Mouse (Mus musculus): ENCODE results near the gene Eif5a2. TPM values are rescaled to one million over a fixed set of nuclear protein-coding genes. Genes with fewer than 3 reads are reported as not detected.

Gene Eif5a2
- total and polyA plus RNA-seq, 3 experiments: 6.1 to 7.3 TPM; not detected in 1

DNA sequence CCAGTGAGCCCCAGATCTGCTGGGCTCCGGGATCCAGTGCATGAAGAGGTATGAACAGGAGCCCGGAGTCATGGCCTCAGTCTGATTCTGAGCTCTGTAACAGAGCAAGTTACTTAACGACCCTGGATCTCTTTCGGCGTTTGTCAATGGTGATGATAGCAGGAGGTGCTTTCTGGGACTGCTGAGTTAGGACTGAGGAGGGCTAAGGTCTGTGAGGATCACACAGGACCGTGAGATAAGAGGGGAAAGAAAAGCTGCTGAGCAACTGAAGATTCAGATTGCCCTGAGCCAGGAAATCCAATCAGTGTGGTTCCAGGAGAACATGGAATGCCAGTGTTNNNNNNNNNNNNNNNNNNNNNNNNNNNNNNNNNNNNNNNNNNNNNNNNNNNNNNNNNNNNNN lies 40.7 kb upstream of the Eif5a2 start:
- no peaks in the 10 kb centered on the region for H3K27me3 ChIP-seq (ENCODE audit: control insufficient read depth in 1 of 2, insufficient read depth in 2 of 2, low read length in 2 of 2)
- no peaks in the 10 kb centered on the region for H3K36me3 ChIP-seq (ENCODE audit: control insufficient read depth in 1 of 2, insufficient read depth in 2 of 2, low read length in 2 of 2)
- no peaks in the 10 kb centered on the region for H3K9me3 ChIP-seq (replicated peaks; ENCODE audit: insufficient read depth, low read length)
- TF ChIP-seq MYB (IDR thresholded peaks at IDR 0.05; ENCODE audit: low read depth, low read length) (no peak), ZC3H11A (IDR thresholded peaks at IDR 0.05; ENCODE audit: low read depth, low read length) (no peak), SIN3A (IDR thresholded peaks at IDR 0.05; ENCODE audit: low read length) (no peak), MAFK (IDR thresholded peaks at IDR 0.05; ENCODE audit: borderline replicate concordance, low read depth, low read length) (no peak), MXI1 (IDR thresholded peaks at IDR 0.05; ENCODE audit: low read depth, low read length) (no peak), MAX (IDR thresholded peaks at IDR 0.05; ENCODE audit: low read length) (no peak), CTCF (IDR thresholded peaks at IDR 0.05 in 2 of 3, conservative IDR thresholded peaks at IDR 0.05 in 1 of 3; ENCODE audit: control insufficient read depth in 1 of 3, insufficient read depth in 1 of 3, low read depth in 2 of 3, low read length in 3 of 3, poor library complexity in 1 of 3, severe bottlenecking in 1 of 3) (no peak), USF1 (IDR thresholded peaks at IDR 0.05; ENCODE audit: low read depth, low read length) (no peak), MEF2A (IDR thresholded peaks at IDR 0.05; ENCODE audit: extremely low read depth, insufficient replicate concordance, low read depth, low read length, poor library complexity, severe bottlenecking) (no peak), ETS1 (IDR thresholded peaks at IDR 0.05; ENCODE audit: low read depth, low read length) (no peak)
- DNase-seq (ENCODE audit: low read depth, low spot score): no peak
- H3K9ac ChIP-seq (ENCODE audit: control insufficient read depth, low read depth, low read length, poor library complexity, severe bottlenecking): no peak overlapping the region
- H3K4me1 ChIP-seq (ENCODE audit: control insufficient read depth in 1 of 2, insufficient read depth in 2 of 2, low read length in 2 of 2): no peaks in the 10 kb centered on the region
- H3K79me2 ChIP-seq (ENCODE audit: control insufficient read depth, insufficient read depth, low read length, poor library complexity): no peaks in the 10 kb centered on the region
- no peak overlapping the region for H3K4me3 ChIP-seq (ENCODE audit: control insufficient read depth in 1 of 2, insufficient read depth in 1 of 2, low read depth in 2 of 2, low read length in 2 of 2)
- H3K27ac ChIP-seq (ENCODE audit: control insufficient read depth, low read depth, low read length): no peak overlapping the region

GRCm38 (mm10) chr3:28743251-28743650 lies 37.8 kb upstream of the Eif5a2 start:
- no peak for DNase-seq (ENCODE audit: low read depth, low spot score)
- H3K4me3 ChIP-seq (ENCODE audit: control insufficient read depth in 1 of 2, insufficient read depth in 1 of 2, low read depth in 2 of 2, low read length in 2 of 2): no peak overlapping the region
- H3K27ac ChIP-seq (ENCODE audit: control insufficient read depth, low read depth, low read length): no peak overlapping the region
- no peak for TF ChIP-seq GABPA (IDR thresholded peaks at IDR 0.05; ENCODE audit: low read depth, low read length)
- TF ChIP-seq MAZ (IDR thresholded peaks at IDR 0.05; ENCODE audit: low read depth, low read length): no peak
- TF ChIP-seq TAL1 (IDR thresholded peaks at IDR 0.05; ENCODE audit: low read length): no peak
- no peak for TF ChIP-seq KAT2A (conservative IDR thresholded peaks at IDR 0.05; ENCODE audit: low read depth, low read length)
- TF ChIP-seq TCF12 (IDR thresholded peaks at IDR 0.05; ENCODE audit: low read depth, low read length): no peak
- H3K9me3 ChIP-seq (replicated peaks; ENCODE audit: insufficient read depth, low read length): no peaks in the 10 kb centered on the region
- H3K79me2 ChIP-seq (ENCODE audit: control insufficient read depth, insufficient read depth, low read length, poor library complexity): no peaks in the 10 kb centered on the region
- no peak overlapping the region for H3K9ac ChIP-seq (ENCODE audit: control insufficient read depth, low read depth, low read length, poor library complexity, severe bottlenecking)
- H3K36me3 ChIP-seq (ENCODE audit: control insufficient read depth in 1 of 2, insufficient read depth in 2 of 2, low read length in 2 of 2): no peaks in the 10 kb centered on the region
- H3K27me3 ChIP-seq (ENCODE audit: control insufficient read depth in 1 of 2, insufficient read depth in 2 of 2, low read length in 2 of 2): no peaks in the 10 kb centered on the region
- H3K4me1 ChIP-seq (ENCODE audit: control insufficient read depth in 1 of 2, insufficient read depth in 2 of 2, low read length in 2 of 2): no peaks in the 10 kb centered on the region
